Mouse (Mus musculus) liver, embryonic 13.5 days (tissue): ENCODE data around the gene Creg2. TPM values are rescaled to one million over a fixed set of nuclear protein-coding genes. Genes with fewer than 3 reads are reported as not detected.

Experiments
- ATAC-seq: fragments of 200-750 bp; cut with Nextera tagmentation; 2 replicates; pipeline ENCODE4 v1.8.0; 2017; ENCODE audit warnings: low read depth, mild to moderate bottlenecking, moderate number of reproducible peaks, moderate library complexity
- DNase-seq: peaks from one replicate; pipeline ENCODE4 v3.0.0; 2022
- H3K27ac ChIP-seq: fragments of 300-500 bp; sonication (generic); 2 replicates; pipeline ENCODE4 v1.5.1; 2015; ENCODE audit warnings: moderate library complexity, mild to moderate bottlenecking, inconsistent platforms
- H3K27me3 ChIP-seq: fragments of 300-500 bp; sonication (generic); 2 replicates; pipeline ENCODE4 v1.6.1; 2015; ENCODE audit warnings: mild to moderate bottlenecking, inconsistent platforms
- H3K36me3 ChIP-seq: fragments of 300-500 bp; sonication (generic); 2 replicates; pipeline ENCODE4 v1.6.1; 2015; ENCODE audit warnings: mild to moderate bottlenecking, inconsistent platforms
- H3K4me1 ChIP-seq: fragments of 300-500 bp; sonication (generic); replicated peaks from 2 replicates; pipeline ENCODE4 v1.6.1; 2015; ENCODE audit warnings: inconsistent platforms
- H3K4me2 ChIP-seq: fragments of 300-500 bp; sonication (generic); 2 replicates; pipeline ENCODE4 v1.6.1; 2015; ENCODE audit warnings: inconsistent platforms, mild to moderate bottlenecking, moderate library complexity
- H3K4me3 ChIP-seq: fragments of 300-500 bp; sonication (generic); replicated peaks from 2 replicates; pipeline ENCODE4 v1.5.1; 2015; ENCODE audit warnings: mild to moderate bottlenecking, inconsistent platforms
- H3K9ac ChIP-seq: fragments of 300-500 bp; sonication (generic); 2 replicates; pipeline ENCODE4 v1.6.1; 2015; ENCODE audit warnings: mild to moderate bottlenecking, inconsistent platforms
- H3K9me3 ChIP-seq: fragments of 300-500 bp; sonication (generic); replicated peaks from 2 replicates; pipeline ENCODE4 v1.6.1; 2016; ENCODE audit warnings: inconsistent platforms
- WGBS: fragments of 180-500 bp; shearing (Covaris S2); methylation state at CpG from one replicate; pipeline ENCODE4 v1.1.7; 2015; ENCODE audit not compliant: insufficient replicate concordance; 5-methylcytosine and 5-hydroxymethylcytosine counted together
- polyA plus RNA-seq: library from polyadenylated mRNA; unstranded; fragments of >200 nt; fragmentation: Nextera tagmentation; extraction: Ambion mirVana; gene quantifications from 2 replicates; pipeline ENCODE4 v1.2.1, GENCODE M21; 2015

Gene Creg2
- polyA plus RNA-seq, 1 experiment from 2014 or later = 0.03 TPM

DNA sequence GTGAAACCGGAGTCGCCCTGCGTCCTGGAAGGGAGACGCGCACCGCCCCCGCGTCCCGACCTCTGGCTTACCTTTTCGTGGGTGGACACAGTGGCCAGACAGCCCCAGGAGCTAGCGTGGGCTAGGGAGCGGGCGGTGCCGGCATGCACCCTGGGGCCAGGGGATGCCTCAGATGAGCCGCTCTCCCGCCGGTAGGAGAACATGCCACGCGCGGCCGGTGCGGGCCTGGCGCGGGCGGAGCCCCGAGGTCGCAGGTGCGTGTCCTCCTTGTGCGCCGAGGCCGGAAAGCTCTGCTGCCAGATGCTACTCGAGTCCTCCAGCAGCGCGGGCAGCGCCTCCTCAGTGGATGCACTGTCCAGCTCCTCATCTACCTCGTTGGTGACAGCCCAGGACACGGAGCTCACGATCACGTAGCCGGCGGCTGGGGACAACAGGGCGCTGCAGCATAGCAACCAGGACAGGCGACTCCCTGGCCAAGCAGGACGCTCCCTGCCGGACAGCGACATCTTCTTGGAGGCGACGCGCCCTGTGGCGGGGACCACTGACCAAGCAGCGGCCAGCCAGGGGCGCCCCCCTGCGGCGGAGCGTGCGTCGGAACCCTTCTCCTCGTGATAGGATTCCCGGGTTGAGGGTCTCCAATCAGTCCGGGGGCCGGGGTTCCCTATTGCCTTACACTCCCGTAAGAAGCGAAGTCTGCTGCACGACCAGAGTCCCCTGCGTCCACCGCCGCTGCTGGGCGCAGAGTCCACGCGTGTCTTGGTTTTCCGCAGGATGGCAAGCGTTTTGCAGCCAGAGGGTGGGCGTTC is 636 bp downstream of the Creg2 start:
- H3K27ac ChIP-seq = no peak overlapping the region
- WGBS = 2% methylated on average over 73 of the region's 73 CpGs
- ATAC-seq (no peak), DNase-seq (peak; percentile 10)
- no peak overlapping the region for H3K9ac ChIP-seq
- H3K4me3 ChIP-seq = peak overlapping the region; percentile 52
- H3K9me3 ChIP-seq = no peaks in the 10 kb centered on the region
- H3K36me3 ChIP-seq = no peaks in the 10 kb centered on the region
- H3K4me1 ChIP-seq = peaks cover 17% of the 10 kb centered on the region
- peaks cover 61% of the 10 kb centered on the region for H3K27me3 ChIP-seq
- peak overlapping the region; percentile 70 for H3K4me2 ChIP-seq

DNA sequence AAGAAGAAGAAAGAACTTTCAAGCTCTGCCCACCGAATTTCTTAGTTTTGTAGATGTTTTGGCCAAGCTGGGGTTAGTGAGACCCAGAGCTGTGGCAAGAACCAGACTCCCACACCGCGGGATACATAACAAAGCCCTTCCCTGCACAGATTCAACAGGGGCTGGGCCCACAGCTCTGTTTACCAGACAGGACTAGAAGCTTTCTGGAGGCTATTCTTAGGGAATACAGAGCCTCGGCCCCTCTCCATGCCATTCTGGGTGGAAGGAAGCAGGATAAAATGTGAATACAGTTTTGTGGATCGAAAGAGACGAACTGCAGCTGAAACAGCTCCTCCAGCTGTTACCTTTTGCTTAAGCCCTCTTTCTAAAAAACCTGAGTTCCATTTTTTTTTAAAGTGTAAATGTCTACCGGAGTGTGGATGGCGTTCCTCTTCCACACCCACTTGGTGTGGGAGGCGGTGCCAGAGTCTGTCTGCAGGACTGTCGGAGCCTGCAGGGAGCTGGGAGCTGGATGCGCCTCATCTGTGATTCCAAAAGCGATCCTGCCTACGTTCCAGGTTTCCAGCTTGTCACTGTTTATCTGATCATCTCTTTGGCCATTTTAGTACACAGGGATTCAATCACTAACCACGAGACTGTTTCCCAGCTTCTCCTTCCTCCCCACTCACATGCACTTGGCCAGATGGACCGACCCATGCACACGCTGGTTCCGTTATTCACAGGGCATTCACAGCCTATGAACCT is 1.4 kb downstream of the Creg2 start:
- Histone ChIP-seq H3K4me1 (peaks cover 22% of the 10 kb centered on the region), H3K4me2 (peak overlapping the region; percentile 70), H3K27me3 (peaks cover 61% of the 10 kb centered on the region), H3K9me3 (no peaks in the 10 kb centered on the region), H3K27ac (no peak overlapping the region), H3K9ac (no peak overlapping the region), H3K4me3 (peak overlapping the region; percentile 52), H3K36me3 (no peaks in the 10 kb centered on the region)
- ATAC-seq = no peak
- DNase-seq = no peak
- 22% methylated on average over 17 of the region's 17 CpGs for WGBS

DNA sequence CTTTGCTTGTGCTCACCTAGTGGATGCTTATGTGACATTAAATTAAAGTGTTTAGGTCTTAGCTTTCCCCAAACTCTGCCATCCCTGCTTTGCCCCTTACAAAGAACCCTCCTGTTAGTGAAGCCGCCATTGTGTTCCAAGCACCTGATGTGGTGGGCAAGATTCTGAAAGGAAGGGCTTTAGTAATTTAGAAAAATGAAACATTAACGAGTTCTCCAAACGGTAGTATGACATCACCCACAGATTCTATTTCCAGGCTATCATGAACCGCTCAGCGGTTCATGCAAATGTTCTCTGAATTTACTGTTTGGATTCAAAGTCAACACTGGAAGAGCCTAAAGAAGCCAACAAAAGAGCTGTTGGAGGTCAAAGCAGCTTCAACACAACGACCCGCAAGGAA is 2.7 kb downstream of the Creg2 start:
- no peak overlapping the region for H3K4me2 ChIP-seq
- no peaks in the 10 kb centered on the region for H3K36me3 ChIP-seq
- no peak for ATAC-seq
- DNase-seq = no peak
- peaks cover 61% of the 10 kb centered on the region for H3K27me3 ChIP-seq
- no peaks in the 10 kb centered on the region for H3K9me3 ChIP-seq
- no peak overlapping the region for H3K9ac ChIP-seq
- 78% methylated on average over 7 of the region's 7 CpGs for WGBS
- H3K4me3 ChIP-seq = no peak overlapping the region
- H3K4me1 ChIP-seq = peaks cover 29% of the 10 kb centered on the region
- no peak overlapping the region for H3K27ac ChIP-seq

DNA sequence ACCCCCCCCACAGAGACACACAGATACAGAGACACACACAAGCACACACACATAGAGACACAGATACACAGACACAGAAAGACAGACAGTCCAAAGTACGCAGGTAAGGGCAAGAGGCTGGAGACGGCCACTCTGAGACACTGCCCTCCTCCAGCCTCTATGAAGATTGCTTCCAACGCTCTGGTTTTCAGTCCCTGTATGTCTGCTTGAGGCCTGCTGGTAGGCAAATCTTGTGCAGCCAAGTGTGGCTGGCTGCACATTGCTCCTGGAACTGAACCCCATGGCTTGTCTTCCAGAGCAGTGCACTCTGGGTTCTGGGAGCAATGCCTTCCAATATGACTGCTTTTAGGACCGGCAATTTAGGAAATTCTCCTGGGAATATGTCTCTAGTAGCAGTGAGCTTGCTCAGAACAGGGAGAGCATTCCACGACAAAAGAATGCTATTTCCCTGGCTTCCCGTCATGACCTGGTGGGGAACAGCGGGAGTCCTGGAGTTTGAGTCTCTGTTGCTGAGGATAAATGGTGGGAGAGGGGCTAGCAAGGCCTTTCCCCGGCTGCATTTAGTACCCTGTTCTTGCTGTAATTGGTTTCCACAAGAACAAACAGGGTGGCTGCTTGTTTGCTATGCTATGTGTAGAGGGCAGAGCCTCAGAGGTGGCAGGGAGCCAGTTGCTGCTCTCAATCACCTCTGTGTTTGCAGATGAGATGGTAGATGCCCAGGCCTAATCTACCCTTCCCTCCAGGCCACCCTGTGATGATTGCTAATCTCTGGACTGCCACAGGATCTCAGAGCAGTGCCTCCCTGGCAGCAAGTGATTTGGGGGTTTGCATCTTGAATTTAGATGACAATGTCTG is 5.1 kb downstream of the Creg2 start:
- H3K27ac ChIP-seq = no peak overlapping the region
- H3K27me3 ChIP-seq = peaks cover 39% of the 10 kb centered on the region
- no peak overlapping the region for H3K4me2 ChIP-seq
- H3K36me3 ChIP-seq = no peaks in the 10 kb centered on the region
- DNase-seq (peak; percentile 19), ATAC-seq (no peak)
- H3K9me3 ChIP-seq = no peaks in the 10 kb centered on the region
- peaks cover 29% of the 10 kb centered on the region for H3K4me1 ChIP-seq
- no peak overlapping the region for H3K4me3 ChIP-seq
- no peak overlapping the region for H3K9ac ChIP-seq
- 64% methylated on average over 8 of the region's 8 CpGs for WGBS

DNA sequence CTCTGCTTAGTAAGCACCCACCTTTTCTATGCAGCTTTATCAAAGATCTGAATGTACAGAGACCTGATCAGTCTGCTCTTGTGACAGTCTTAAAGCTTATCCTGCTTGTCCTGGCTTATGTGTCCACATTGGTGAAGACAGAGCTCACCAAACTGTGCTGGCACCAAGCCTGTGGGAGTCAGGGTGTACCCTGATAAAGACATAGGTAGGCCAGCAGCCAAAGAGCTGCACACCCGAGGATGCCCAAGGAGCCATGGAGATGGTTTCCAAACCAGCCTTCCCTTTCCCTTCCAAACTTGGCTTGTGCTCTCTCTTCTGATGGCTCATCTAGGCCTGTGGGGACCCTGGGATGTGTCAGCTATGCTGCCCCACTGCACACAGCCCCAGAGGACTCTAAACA is 6.9 kb downstream of the Creg2 start:
- Histone ChIP-seq H3K27ac (no peak overlapping the region), H3K4me3 (no peak overlapping the region), H3K9me3 (no peaks in the 10 kb centered on the region), H3K27me3 (peaks cover 21% of the 10 kb centered on the region), H3K4me2 (peak overlapping the region; percentile 2; the same call in 1 of the 2 replicates), H3K9ac (no peak overlapping the region), H3K36me3 (no peaks in the 10 kb centered on the region), H3K4me1 (peaks cover 19% of the 10 kb centered on the region)
- DNase-seq = no peak
- no peak for ATAC-seq
- 32% methylated on average over 1 of the region's 1 CpGs for WGBS

DNA sequence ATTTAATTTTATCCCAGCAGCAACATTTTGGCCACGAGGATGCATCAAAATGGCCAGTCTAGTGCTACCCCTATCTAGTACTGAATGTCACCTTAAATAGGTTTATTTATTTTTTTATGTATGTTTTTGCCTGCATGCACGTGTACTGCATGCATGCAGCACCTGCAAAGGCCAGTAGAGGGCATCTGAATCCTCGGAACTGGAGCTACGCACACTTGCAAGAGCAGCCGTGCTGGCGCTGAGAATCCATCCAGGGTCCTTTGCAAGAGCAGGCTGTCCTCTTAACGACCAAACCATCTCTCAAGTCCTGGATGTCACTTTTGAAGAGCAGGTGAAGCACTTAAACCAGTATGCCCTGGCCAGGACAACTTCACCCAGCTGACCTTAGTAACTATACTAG is 9.6 kb downstream of the Creg2 start:
- Histone ChIP-seq H3K9me3 (no peaks in the 10 kb centered on the region), H3K27ac (no peak overlapping the region), H3K4me3 (no peak overlapping the region), H3K9ac (no peak overlapping the region), H3K4me1 (peaks cover 19% of the 10 kb centered on the region), H3K27me3 (no peaks in the 10 kb centered on the region), H3K36me3 (no peaks in the 10 kb centered on the region), H3K4me2 (no peak overlapping the region)
- WGBS = 66% methylated on average over 7 of the region's 7 CpGs
- DNase-seq = no peak
- ATAC-seq = no peak

DNA sequence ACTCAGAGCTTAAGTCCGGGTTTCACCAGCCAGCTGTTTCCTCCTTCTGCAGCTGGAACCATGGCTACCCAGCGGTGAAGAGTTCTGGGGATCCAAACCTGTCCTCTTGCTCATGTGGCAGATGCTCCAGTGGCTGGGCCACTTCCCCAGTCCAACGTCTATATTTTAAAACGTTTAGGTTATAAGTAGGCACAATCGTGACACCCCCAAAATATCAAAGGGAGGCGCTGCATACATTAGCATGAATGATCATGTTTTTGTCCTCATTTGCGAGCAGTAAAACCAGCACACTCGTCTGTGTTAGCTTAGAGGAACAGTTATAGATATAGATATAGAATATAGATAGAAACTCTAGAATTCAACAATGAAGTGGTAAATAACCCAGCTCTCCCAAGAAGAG is 14.1 kb downstream of the Creg2 start:
- H3K4me1 ChIP-seq = peaks cover 6% of the 10 kb centered on the region; the same call in 1 of the 2 replicates
- no peaks in the 10 kb centered on the region for H3K9me3 ChIP-seq
- 38% methylated on average over 8 of the region's 8 CpGs for WGBS
- H3K4me2 ChIP-seq = no peak overlapping the region
- H3K9ac ChIP-seq = no peak overlapping the region
- DNase-seq (no peak), ATAC-seq (no peak)
- no peak overlapping the region for H3K4me3 ChIP-seq
- no peak overlapping the region for H3K27ac ChIP-seq
- no peaks in the 10 kb centered on the region for H3K36me3 ChIP-seq
- no peaks in the 10 kb centered on the region for H3K27me3 ChIP-seq

DNA sequence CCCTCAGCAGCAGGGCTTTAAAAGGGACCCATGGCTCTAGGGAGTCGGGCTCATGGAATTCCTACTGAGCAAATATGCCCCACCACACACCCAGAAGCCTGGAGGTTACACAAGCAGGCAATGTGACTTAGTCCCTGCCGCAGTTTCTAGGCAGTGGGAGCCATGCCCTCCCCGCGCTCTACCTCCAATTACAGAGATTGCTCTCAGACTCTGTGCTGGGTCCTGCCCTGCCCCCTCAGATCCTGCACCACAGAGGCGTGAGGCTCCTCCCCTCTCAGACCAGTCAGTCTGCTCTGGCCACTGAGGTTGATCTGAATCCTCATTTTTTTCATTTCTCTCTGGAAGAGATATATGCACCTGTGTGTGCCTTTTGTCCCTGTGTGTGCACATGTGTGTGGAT is 14.6 kb downstream of the Creg2 start:
- no peak overlapping the region for H3K4me2 ChIP-seq
- DNase-seq = no peak
- no peaks in the 10 kb centered on the region for H3K36me3 ChIP-seq
- no peaks in the 10 kb centered on the region for H3K27me3 ChIP-seq
- no peak overlapping the region for H3K4me3 ChIP-seq
- WGBS = 9% methylated on average over 5 of the region's 5 CpGs
- peaks cover 6% of the 10 kb centered on the region; the same call in 1 of the 2 replicates for H3K4me1 ChIP-seq
- no peak overlapping the region for H3K9ac ChIP-seq
- H3K9me3 ChIP-seq = no peaks in the 10 kb centered on the region
- ATAC-seq = no peak; the same call in 1 of the 2 replicates
- no peak overlapping the region for H3K27ac ChIP-seq

DNA sequence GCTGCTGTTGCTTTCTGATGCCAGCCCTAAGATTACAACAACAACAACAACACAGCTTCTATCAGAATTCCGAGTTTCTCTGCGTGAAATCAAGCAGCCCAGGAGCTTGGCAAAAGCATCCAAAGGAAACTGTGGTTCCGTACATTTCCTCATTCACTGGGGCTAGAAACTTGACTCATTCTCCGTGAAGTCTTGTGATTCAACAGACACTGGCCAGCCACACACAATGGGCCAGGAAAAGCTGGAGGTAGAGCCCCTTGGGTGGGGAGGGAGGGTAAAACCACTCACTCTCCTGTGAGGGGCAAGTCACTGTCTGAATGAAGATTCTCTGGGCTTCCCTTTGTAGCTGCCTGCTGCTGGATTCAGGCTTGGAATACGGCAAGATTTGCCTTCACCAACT is 15.1 kb downstream of the Creg2 start:
- Histone ChIP-seq H3K27me3 (no peaks in the 10 kb centered on the region), H3K4me2 (no peak overlapping the region), H3K9me3 (no peaks in the 10 kb centered on the region), H3K9ac (no peak overlapping the region), H3K27ac (no peak overlapping the region), H3K36me3 (no peaks in the 10 kb centered on the region), H3K4me3 (no peak overlapping the region), H3K4me1 (peaks cover 6% of the 10 kb centered on the region; the same call in 1 of the 2 replicates)
- ATAC-seq (no peak), DNase-seq (no peak)
- 9% methylated on average over 5 of the region's 5 CpGs for WGBS

DNA sequence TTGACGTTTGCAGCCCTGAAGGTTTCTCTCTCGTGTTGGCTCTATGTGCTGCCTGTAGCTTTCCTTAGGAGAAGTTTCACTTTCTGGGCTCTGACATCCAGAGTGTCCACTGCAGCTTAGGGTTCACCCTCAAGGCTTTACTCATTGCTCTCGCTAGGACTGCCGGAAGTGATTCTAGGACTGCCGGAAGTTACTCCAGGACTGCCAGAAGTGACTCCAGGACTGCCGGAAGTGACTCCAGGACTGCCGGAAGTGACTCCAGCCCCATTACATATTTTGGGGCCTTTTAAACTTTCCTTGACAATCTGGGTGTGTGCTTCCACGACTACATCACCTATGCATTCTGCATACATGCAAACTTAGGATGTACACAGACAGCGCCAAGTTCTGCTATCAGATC is 22.7 kb downstream of the Creg2 start:
- Histone ChIP-seq H3K36me3 (no peaks in the 10 kb centered on the region), H3K9ac (no peak overlapping the region), H3K4me2 (no peak overlapping the region), H3K27ac (no peak overlapping the region), H3K4me1 (no peaks in the 10 kb centered on the region), H3K4me3 (no peak overlapping the region), H3K27me3 (no peaks in the 10 kb centered on the region), H3K9me3 (no peaks in the 10 kb centered on the region)
- WGBS = 71% methylated on average over 9 of the region's 9 CpGs
- DNase-seq (no peak), ATAC-seq (no peak)

DNA sequence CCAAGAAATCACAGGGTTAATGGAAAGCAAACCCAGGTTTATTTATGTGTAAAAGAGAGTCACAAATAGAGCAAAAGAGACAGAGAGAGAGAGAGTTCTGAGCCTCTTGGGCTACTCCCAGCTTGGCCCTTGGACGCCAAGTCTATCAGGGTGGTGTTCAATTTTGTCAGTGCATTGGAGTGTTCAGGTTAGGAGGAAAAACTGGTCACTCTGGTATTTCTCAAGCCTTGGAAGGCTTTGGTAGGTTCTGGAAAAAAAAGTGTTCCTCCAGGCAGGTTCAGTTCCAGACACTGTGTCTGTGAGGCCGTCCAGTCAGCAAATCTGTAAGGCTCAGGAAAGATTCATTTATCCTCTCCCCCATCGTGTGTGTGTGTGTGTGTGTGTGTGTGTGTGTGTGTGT is 25.8 kb downstream of the Creg2 start:
- Histone ChIP-seq H3K36me3 (no peaks in the 10 kb centered on the region), H3K4me3 (no peak overlapping the region), H3K9ac (no peak overlapping the region), H3K4me1 (no peaks in the 10 kb centered on the region), H3K27me3 (no peaks in the 10 kb centered on the region), H3K27ac (no peak overlapping the region), H3K4me2 (no peak overlapping the region), H3K9me3 (no peaks in the 10 kb centered on the region)
- DNase-seq = no peak
- whole genome bisulfite sequencing = 42% methylated on average over 3 of the region's 3 CpGs
- ATAC-seq = no peak
